Mouse (Mus musculus) heart, adult 2 months (tissue): ENCODE results near the gene Tmem25. TPM values are rescaled to one million over a fixed set of nuclear protein-coding genes. Genes with fewer than 3 reads are reported as not detected.

Source experiments
- DNase-seq, 2 experiments: peaks; one replicate each; pipeline ENCODE4 v3.0.0; 2021
- H3K27ac ChIP-seq: fragments of 200-600 bp; 2 replicates; pipeline ENCODE4 v1.8.1; 2022
- H3K27me3 ChIP-seq: fragments of 200-500 bp; 2 replicates; pipeline ENCODE4 v1.6.1; 2012; ENCODE audit warnings: mild to moderate bottlenecking, low read length, inconsistent platforms, mixed read lengths; ENCODE audit not compliant: control insufficient read depth, insufficient read depth
- H3K36me3 ChIP-seq: fragments of 200-500 bp; 2 replicates; pipeline ENCODE4 v1.6.1; 2012; ENCODE audit warnings: low read length, inconsistent platforms; ENCODE audit not compliant: control insufficient read depth, insufficient read depth
- H3K4me1 ChIP-seq: fragments of 200-500 bp; 2 replicates; pipeline ENCODE4 v1.6.1; 2011; ENCODE audit warnings: low read length; ENCODE audit not compliant: control insufficient read depth, insufficient read depth
- H3K4me3 ChIP-seq: fragments of 200-600 bp; 2 replicates; pipeline ENCODE4 v1.8.1; 2022
- H3K79me2 ChIP-seq: fragments of 200-500 bp; replicated peaks from 2 replicates; pipeline ENCODE4 v1.6.1; 2012; ENCODE audit warnings: mild to moderate bottlenecking, inconsistent platforms, low read length, moderate library complexity, mixed read lengths; ENCODE audit not compliant: control insufficient read depth, insufficient read depth
- H3K9ac ChIP-seq: fragments of 200-500 bp; 2 replicates; pipeline ENCODE4 v1.6.1; 2012; ENCODE audit warnings: low read depth, mild to moderate bottlenecking, control low read depth, inconsistent platforms, low read length, mixed read lengths
- CTCF ChIP-seq: fragments of 200-600 bp; IDR thresholded peaks from 2 replicates; pipeline ENCODE4 v1.8.1; 2022; ENCODE audit warnings: antibody characterized with exemption, mild to moderate bottlenecking, moderate library complexity
- EP300 ChIP-seq: fragments of 200-500 bp; IDR thresholded peaks from 2 replicates; pipeline ENCODE4 v1.6.1; 2011; ENCODE audit warnings: low read depth, low read length, control low read depth; ENCODE audit not compliant: insufficient read depth
- POLR2A ChIP-seq: fragments of 200-500 bp; IDR thresholded peaks from 2 replicates; pipeline ENCODE4 v1.6.1; 2011; ENCODE audit warnings: mild to moderate bottlenecking, low read depth, low read length, control low read depth; ENCODE audit not compliant: insufficient read depth
- WGBS: fragments of 180-500 bp; shearing (Covaris S2); methylation state at CpG from one replicate; pipeline ENCODE4 v1.1.7; 2018; 5-methylcytosine and 5-hydroxymethylcytosine counted together
- intact Hi-C: fragments of 180-260 bp; cut with DNase I; formaldehyde crosslinking; loops from one replicate; pipeline ENCODE4 v1.15.1; 2025
- polyA plus RNA-seq: library from polyadenylated mRNA; depleted of rRNA; stranded (reverse); fragments of >200 nt; gene quantifications from 2 replicates; pipeline ENCODE4 v1.2.3, GENCODE M21; 2012
- total RNA-seq, 2 experiments: library from RNA; stranded (reverse); gene quantifications; 2 replicates each; pipeline ENCODE4 v1.2.3; 2021

The Tmem25 gene
- total and polyA plus RNA-seq, 3 experiments: 10.6 to 22.5 (median 10.9) TPM

DNA sequence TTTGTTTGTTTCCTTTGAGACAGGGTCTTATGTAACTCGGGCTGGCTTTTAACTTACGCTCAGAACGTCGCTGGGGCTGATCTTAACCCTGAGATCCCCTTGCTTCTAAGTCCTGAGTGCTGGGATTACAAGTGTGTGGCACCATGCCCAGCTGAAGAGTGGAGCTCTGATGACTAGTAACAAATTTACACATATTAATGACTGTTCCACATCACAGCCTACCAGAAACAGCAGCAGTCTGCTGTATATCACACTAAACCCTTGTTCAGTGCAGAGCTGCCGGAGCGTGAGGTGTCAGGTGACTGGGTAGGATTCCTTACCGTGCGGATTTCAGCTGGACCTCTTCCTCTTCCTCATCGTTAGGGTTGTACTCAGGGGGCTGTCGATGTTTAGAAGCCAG is 11.2 kb upstream of the Tmem25 start:
- no peaks in the 10 kb centered on the region for H3K36me3 ChIP-seq
- no peak for TF ChIP-seq CTCF
- TF ChIP-seq EP300: no peak
- no peak for TF ChIP-seq POLR2A
- no peaks in the 10 kb centered on the region for H3K27me3 ChIP-seq
- H3K27ac ChIP-seq: no peak overlapping the region
- no peaks in the 10 kb centered on the region for H3K4me1 ChIP-seq
- no peak overlapping the region for H3K4me3 ChIP-seq
- no peaks in the 10 kb centered on the region for H3K79me2 ChIP-seq
- 75% methylated on average over 10 of the region's 10 CpGs for WGBS
- no peak overlapping the region for H3K9ac ChIP-seq
- DNase-seq: no peak
- intact Hi-C loops: no loop called here

DNA sequence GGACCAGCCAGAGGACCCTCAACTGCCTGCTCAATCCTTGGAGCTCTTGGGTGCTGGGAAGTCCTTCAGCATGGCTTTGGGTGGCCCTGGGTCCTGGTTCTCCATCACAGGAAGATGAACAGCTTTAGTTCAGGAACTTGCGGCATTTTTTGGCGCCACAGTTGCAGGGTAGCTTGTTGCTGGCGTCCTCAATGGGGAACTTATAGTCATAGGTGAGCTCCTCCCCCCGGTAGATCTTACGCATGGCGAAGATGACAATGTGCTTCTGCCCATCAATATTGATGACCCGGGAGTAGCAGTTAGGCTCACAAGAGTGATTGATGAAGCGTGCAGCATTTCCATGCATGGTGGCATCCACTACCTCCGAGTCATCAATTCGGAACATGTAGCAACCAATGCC is 8.7 kb upstream of the Tmem25 start:
- intact Hi-C loops: no loop called here

GRCm38 (mm10) chr9:44807141-44807540 is 8.0 kb upstream of the Tmem25 start:
- Histone ChIP-seq H3K9ac (no peak overlapping the region), H3K4me3 (no peak overlapping the region), H3K36me3 (no peaks in the 10 kb centered on the region), H3K4me1 (no peaks in the 10 kb centered on the region), H3K27ac (no peak overlapping the region), H3K79me2 (no peaks in the 10 kb centered on the region), H3K27me3 (no peaks in the 10 kb centered on the region)
- intact Hi-C loops: no loop called here
- 64% methylated on average over 5 of the region's 5 CpGs for WGBS
- TF ChIP-seq EP300 (no peak), POLR2A (no peak), CTCF (no peak)
- DNase-seq: no peak

More for the DNA sequence above, 8.7 kb upstream of the Tmem25 start:
- no peaks in the 10 kb centered on the region for H3K4me1 ChIP-seq
- TF ChIP-seq CTCF: no peak
- TF ChIP-seq POLR2A: no peak
- TF ChIP-seq EP300: no peak
- no peaks in the 10 kb centered on the region for H3K79me2 ChIP-seq
- no peak overlapping the region for H3K4me3 ChIP-seq
- H3K27me3 ChIP-seq: no peaks in the 10 kb centered on the region
- no peak overlapping the region for H3K9ac ChIP-seq
- no peak overlapping the region for H3K27ac ChIP-seq
- no peak for DNase-seq
- 95% methylated on average over 10 of the region's 10 CpGs for WGBS
- no peaks in the 10 kb centered on the region for H3K36me3 ChIP-seq

DNA sequence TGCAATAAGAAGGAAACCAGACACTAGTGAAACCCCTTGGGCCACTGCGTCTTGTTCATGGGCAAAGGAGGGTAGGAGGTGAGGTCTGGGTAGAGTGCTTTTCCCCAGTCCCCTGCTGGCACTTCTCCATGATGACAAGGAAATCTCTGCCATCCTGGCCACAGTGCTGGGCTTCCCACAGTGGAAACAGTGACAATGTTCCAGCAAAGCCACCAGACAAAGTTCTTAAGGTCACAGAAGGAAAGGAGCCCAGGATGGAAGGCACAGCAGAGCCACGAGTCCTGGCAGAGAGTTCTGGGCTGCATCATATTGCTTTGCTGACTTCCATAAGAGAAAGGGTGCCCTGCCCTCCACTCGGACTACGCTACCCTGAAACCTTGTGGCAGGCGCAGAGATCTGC is 6.4 kb upstream of the Tmem25 start:
- no peak for DNase-seq
- Histone ChIP-seq H3K4me3 (no peak overlapping the region), H3K36me3 (no peaks in the 10 kb centered on the region), H3K27ac (no peak overlapping the region), H3K9ac (no peak overlapping the region), H3K79me2 (no peaks in the 10 kb centered on the region), H3K27me3 (no peaks in the 10 kb centered on the region), H3K4me1 (no peaks in the 10 kb centered on the region)
- intact Hi-C loops: no loop called here
- TF ChIP-seq CTCF (no peak), POLR2A (no peak), EP300 (no peak)
- WGBS: 84% methylated on average over 5 of the region's 5 CpGs

DNA sequence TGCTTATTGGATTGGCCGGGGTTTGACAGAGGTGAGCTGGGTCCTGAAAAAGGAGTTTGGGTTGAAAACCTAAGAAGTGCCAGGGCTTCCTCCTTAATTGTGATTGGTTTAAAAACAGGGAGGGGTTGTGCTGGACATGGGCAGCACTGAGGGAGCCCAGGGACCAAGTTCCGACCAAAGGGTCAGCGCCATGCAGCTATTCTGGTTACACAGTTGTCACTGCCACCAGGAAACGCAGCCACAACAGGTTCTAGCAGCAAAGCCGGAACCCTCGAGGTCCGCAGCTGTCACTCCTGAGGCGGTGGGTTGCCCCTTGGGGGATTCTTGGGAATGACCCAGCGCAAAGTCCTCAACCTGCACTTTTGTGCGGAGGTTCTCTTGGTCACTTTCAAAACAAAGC is 5.6 kb upstream of the Tmem25 start:
- no peak overlapping the region for H3K27ac ChIP-seq
- 91% methylated on average over 10 of the region's 10 CpGs for WGBS
- no peak overlapping the region for H3K4me3 ChIP-seq
- no peaks in the 10 kb centered on the region for H3K79me2 ChIP-seq
- intact Hi-C loops: no loop called here
- H3K36me3 ChIP-seq: no peaks in the 10 kb centered on the region
- no peak overlapping the region for H3K9ac ChIP-seq
- TF ChIP-seq POLR2A (no peak), CTCF (no peak), EP300 (no peak)
- no peak for DNase-seq
- H3K4me1 ChIP-seq: no peaks in the 10 kb centered on the region
- H3K27me3 ChIP-seq: no peaks in the 10 kb centered on the region

DNA sequence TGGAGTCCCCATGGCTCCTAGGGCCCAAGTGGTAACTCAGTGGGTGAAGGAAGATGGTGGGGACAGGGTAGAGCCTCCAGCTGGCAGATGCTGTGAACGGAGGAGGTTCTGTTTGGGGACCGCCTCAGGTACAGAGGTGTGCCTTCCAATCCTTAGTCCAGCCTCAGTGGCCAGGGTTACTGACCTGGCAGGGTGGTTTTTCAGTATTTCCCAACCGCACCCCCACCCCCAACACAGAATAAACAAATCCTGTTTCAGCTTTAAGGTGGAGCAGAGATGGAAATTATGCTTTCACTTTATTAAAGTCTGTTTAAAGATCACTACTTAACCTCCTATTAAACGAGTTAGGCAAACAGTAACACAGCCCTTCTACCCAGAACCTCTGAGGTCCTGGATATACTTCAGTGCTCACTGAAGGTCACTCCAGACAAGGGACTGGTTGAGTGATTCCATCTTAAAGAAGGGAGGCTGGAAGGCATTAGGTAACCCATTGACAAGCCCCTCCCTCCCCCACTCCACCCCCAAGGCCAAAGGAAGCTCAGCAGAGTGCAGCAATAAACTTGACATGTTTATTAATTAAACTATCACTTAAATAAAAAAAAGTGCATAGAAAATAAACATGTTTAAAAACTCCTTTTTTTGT is 3.8 kb upstream of the Tmem25 start, which contains the start of gene Ttc36:
Ttc36 (minus strand) TSS at position 265 of the 643 bp plus-strand sequence.
- H3K4me1 ChIP-seq: no peaks in the 10 kb centered on the region
- H3K36me3 ChIP-seq: no peaks in the 10 kb centered on the region
- H3K9ac ChIP-seq: no peak within 1 kb of the TSS
- no peak within 1 kb of the TSS for H3K4me3 ChIP-seq
- no peak for DNase-seq
- no peak within 1 kb of the TSS for H3K27ac ChIP-seq
- no peak for TF ChIP-seq EP300
- TF ChIP-seq CTCF: no peak
- no peak for TF ChIP-seq POLR2A
- H3K27me3 ChIP-seq: no peaks in the 10 kb centered on the region
- intact Hi-C loops: no loop called here
- no peaks in the 10 kb centered on the region for H3K79me2 ChIP-seq
- WGBS: 80% methylated on average over 4 of the region's 4 CpGs

DNA sequence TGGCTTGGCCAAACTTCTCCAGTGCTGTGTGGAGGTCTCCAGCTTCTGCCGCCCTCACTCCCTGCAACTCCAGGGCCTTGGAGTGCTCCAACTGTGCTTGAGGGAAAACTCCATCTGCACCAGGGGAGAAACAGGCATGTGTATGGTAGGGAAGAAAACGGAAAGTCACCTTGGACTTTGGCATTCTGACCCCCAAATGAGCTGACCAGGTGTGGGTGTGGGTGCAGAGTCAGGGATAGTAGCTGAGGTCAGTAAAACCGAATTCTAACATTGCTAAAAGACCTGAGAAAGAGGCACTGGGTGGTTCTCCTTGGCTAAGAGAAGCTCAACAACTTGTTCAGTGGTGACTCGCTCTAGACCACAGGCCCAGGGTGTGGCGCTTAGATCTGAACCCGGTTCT is 2.6 kb upstream of the Tmem25 start:
- TF ChIP-seq POLR2A (no peak), EP300 (no peak), CTCF (no peak)
- Histone ChIP-seq H3K27ac (no peak overlapping the region), H3K36me3 (no peaks in the 10 kb centered on the region), H3K9ac (no peak overlapping the region), H3K4me3 (no peak overlapping the region), H3K4me1 (no peaks in the 10 kb centered on the region), H3K79me2 (no peaks in the 10 kb centered on the region), H3K27me3 (no peaks in the 10 kb centered on the region)
- DNase-seq: no peak
- intact Hi-C loops: no loop called here
- WGBS: 74% methylated on average over 6 of the region's 6 CpGs
